Mouse (Mus musculus): ENCODE results near the gene Nlgn1. TPM values are rescaled to one million over a fixed set of nuclear protein-coding genes. Genes with fewer than 3 reads are reported as not detected.
"Not testable (repeated sequence)": the region's sequence is repeated elsewhere in the genome, so short reads cannot be mapped to it uniquely, and the experiment has no call there.

Nlgn1 gene
- polyA plus RNA-seq, 1 experiment: not detected

DNA sequence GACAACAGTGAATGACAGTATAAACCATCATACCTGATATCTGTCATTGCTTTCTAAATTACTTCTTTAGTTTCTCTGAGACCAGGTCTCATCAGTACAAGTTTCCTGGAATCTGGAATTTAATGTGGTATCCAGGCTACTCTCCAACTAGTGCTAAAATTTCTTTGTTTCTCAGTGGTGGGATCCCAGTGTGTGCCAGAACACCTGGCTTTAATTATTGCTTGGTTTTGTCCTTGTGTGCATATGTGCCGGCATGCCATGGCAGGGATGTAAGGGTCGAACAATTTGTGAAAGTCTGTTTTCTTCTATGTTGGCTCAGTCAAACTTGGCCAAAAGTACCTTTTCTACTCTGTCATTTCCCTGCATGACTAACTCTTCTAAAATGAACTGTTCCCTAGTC is 703.1 kb downstream of the Nlgn1 start:
- no peak overlapping the region for H3K4me3 ChIP-seq (replicated peaks)
- no peaks in the 10 kb centered on the region for H3K27me3 ChIP-seq (ENCODE audit: control insufficient read depth)
- peaks cover 2% of the 10 kb centered on the region; the same call in 1 of the 2 replicates for H3K9me3 ChIP-seq (ENCODE audit: control insufficient read depth, low read length)
- H3K4me1 ChIP-seq (ENCODE audit: control insufficient read depth): no peaks in the 10 kb centered on the region
- no peak for TF ChIP-seq TAL1 (IDR thresholded peaks at IDR 0.05; ENCODE audit: low read length)
- no peak for TF ChIP-seq GATA1 (IDR thresholded peaks at IDR 0.05; ENCODE audit: low read length)
- no peaks in the 10 kb centered on the region for H3K36me3 ChIP-seq (ENCODE audit: control insufficient read depth)

- Histone ChIP-seq H3K27me3 (ENCODE audit: control insufficient read depth) (no peaks in the 10 kb centered on the region), H3K4me3 (replicated peaks) (no peak overlapping the region), H3K36me3 (ENCODE audit: control insufficient read depth) (no peaks in the 10 kb centered on the region), H3K4me1 (ENCODE audit: control insufficient read depth) (no peaks in the 10 kb centered on the region), H3K9me3 (ENCODE audit: control insufficient read depth, low read length) (no peaks in the 10 kb centered on the region)
- no peak for TF ChIP-seq GATA1 (IDR thresholded peaks at IDR 0.05; ENCODE audit: low read length)
Observed at GRCm38 (mm10) chr3:25606597-25606996, 725.7 kb downstream of the Nlgn1 start.

DNA sequence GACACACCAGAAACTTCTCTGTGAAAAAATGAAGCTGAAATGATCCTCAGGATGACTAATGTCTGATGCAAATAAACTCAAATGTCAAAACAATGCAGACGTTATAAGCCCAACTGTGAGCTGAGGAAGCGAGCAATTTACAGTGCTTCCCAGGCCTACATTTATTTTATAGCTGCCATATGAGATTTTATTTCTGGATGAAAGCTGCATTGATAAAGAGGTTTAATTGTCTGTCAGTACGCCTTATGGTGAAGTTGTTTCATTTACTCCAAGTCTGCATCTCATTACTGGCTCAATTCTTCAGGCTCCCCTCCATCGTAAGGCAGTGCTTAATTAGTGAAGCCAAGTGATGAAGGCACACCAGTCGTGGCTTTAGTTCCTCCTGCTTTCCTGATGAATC is 734.7 kb downstream of the Nlgn1 start:
- no peak for TF ChIP-seq GATA1 (IDR thresholded peaks at IDR 0.05; ENCODE audit: low read length)
- no peak for TF ChIP-seq TAL1 (IDR thresholded peaks at IDR 0.05; ENCODE audit: low read length)
- H3K27me3 ChIP-seq (ENCODE audit: control insufficient read depth): no peaks in the 10 kb centered on the region
- no peaks in the 10 kb centered on the region for H3K36me3 ChIP-seq (ENCODE audit: control insufficient read depth)

GRCm38 (mm10) chr3:25575526-25575925 is 756.7 kb downstream of the Nlgn1 start:
- H3K27me3 ChIP-seq (ENCODE audit: control insufficient read depth): no peaks in the 10 kb centered on the region
- no peaks in the 10 kb centered on the region for H3K36me3 ChIP-seq (ENCODE audit: control insufficient read depth)
- H3K4me1 ChIP-seq (ENCODE audit: control insufficient read depth): no peaks in the 10 kb centered on the region
- no peak for TF ChIP-seq GATA1 (IDR thresholded peaks at IDR 0.05; ENCODE audit: low read length)
- TF ChIP-seq TAL1 (IDR thresholded peaks at IDR 0.05; ENCODE audit: low read length): no peak
- H3K9me3 ChIP-seq (ENCODE audit: control insufficient read depth, low read length): no peaks in the 10 kb centered on the region
- H3K4me3 ChIP-seq (replicated peaks): no peak overlapping the region

More for the DNA sequence above, 734.7 kb downstream of the Nlgn1 start:
- no peak overlapping the region for H3K4me3 ChIP-seq (replicated peaks)
- no peaks in the 10 kb centered on the region for H3K9me3 ChIP-seq (ENCODE audit: control insufficient read depth, low read length)
- H3K4me1 ChIP-seq (ENCODE audit: control insufficient read depth): no peaks in the 10 kb centered on the region

DNA sequence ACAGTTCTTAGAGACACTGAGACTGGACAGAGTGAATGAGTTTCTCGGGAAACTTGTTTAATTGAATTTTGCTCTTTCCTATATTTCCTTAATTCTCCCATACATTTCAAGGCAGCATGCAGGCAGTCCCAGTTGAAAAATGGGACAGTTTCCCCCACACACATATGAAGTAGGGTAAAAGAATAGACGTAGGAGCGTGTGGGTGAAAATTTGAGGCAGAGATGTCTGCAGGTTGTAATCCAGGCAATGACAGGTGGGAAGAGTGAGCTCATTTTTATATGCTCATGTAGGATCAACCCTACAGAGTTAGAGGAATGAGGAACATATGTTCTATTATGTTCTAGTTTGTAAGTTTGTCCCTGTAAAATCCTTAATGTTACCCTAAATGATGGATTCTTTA is 757.4 kb downstream of the Nlgn1 start:
- Histone ChIP-seq H3K27me3 (ENCODE audit: control insufficient read depth) (no peaks in the 10 kb centered on the region), H3K4me1 (ENCODE audit: control insufficient read depth) (no peaks in the 10 kb centered on the region)
- TF ChIP-seq TAL1 (IDR thresholded peaks at IDR 0.05; ENCODE audit: low read length) (no peak), GATA1 (IDR thresholded peaks at IDR 0.05; ENCODE audit: low read length) (no peak)

GRCm38 (mm10) chr3:25558513-25558912 is 773.7 kb downstream of the Nlgn1 start:
- H3K4me1 ChIP-seq (ENCODE audit: control insufficient read depth); H3K9me3 ChIP-seq (ENCODE audit: control insufficient read depth, low read length); H3K36me3 ChIP-seq (ENCODE audit: control insufficient read depth); H3K27me3 ChIP-seq (ENCODE audit: control insufficient read depth); H3K4me3 ChIP-seq (replicated peaks): not testable (repeated sequence)

More for the DNA sequence above, 757.4 kb downstream of the Nlgn1 start:
- H3K4me3 ChIP-seq (replicated peaks): no peak overlapping the region
- no peaks in the 10 kb centered on the region for H3K9me3 ChIP-seq (ENCODE audit: control insufficient read depth, low read length)
- no peaks in the 10 kb centered on the region for H3K36me3 ChIP-seq (ENCODE audit: control insufficient read depth)

- H3K9me3 ChIP-seq (ENCODE audit: control insufficient read depth, low read length); H3K36me3 ChIP-seq (ENCODE audit: control insufficient read depth); H3K27me3 ChIP-seq (ENCODE audit: control insufficient read depth); H3K4me3 ChIP-seq (replicated peaks); H3K4me1 ChIP-seq (ENCODE audit: control insufficient read depth): not testable (repeated sequence)
Observed at GRCm38 (mm10) chr3:25549097-25549496, 783.2 kb downstream of the Nlgn1 start.

DNA sequence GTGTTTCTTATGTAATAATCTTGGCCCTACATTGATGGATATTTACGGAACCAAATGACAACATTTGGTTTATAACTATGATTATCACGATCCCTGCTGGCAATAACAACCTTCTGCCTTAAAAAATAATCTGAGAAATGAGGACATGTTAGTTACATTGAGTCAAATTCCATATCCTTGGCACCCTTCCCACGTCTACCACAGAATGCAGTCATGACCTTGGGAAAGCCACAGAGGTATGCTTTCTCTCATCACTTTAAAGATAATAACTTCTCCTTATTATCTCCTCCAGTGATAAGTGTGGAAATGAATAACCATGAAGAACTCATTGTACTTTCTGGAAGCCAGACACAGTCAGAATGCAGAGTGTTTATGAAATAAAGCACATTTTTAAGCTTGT is 808.0 kb downstream of the Nlgn1 start:
- not testable (repeated sequence) for H3K4me3 ChIP-seq (replicated peaks); H3K36me3 ChIP-seq (ENCODE audit: control insufficient read depth); H3K9me3 ChIP-seq (ENCODE audit: control insufficient read depth, low read length); H3K27me3 ChIP-seq (ENCODE audit: control insufficient read depth); H3K4me1 ChIP-seq (ENCODE audit: control insufficient read depth)

GRCm38 (mm10) chr3:25463051-25463450 is 869.2 kb downstream of the Nlgn1 start:
- Histone ChIP-seq H3K4me3 (replicated peaks) (no peak overlapping the region), H3K4me1 (ENCODE audit: control insufficient read depth) (no peaks in the 10 kb centered on the region), H3K9me3 (ENCODE audit: control insufficient read depth, low read length) (no peaks in the 10 kb centered on the region), H3K27me3 (ENCODE audit: control insufficient read depth) (no peaks in the 10 kb centered on the region), H3K36me3 (ENCODE audit: control insufficient read depth) (no peaks in the 10 kb centered on the region)
- TF ChIP-seq TAL1 (IDR thresholded peaks at IDR 0.05; ENCODE audit: low read length) (no peak), GATA1 (IDR thresholded peaks at IDR 0.05; ENCODE audit: low read length) (no peak)

- Histone ChIP-seq H3K27me3 (ENCODE audit: control insufficient read depth) (no peaks in the 10 kb centered on the region), H3K36me3 (ENCODE audit: control insufficient read depth) (no peaks in the 10 kb centered on the region), H3K9me3 (ENCODE audit: control insufficient read depth, low read length) (peaks cover 3% of the 10 kb centered on the region; the same call in 1 of the 2 replicates), H3K4me1 (ENCODE audit: control insufficient read depth) (no peaks in the 10 kb centered on the region), H3K4me3 (replicated peaks) (no peak overlapping the region)
- TF ChIP-seq GATA1 (IDR thresholded peaks at IDR 0.05; ENCODE audit: low read length): no peak
- no peak for TF ChIP-seq TAL1 (IDR thresholded peaks at IDR 0.05; ENCODE audit: low read length)
Observed at GRCm38 (mm10) chr3:25456250-25456860, 875.9 kb downstream of the Nlgn1 start.
